Mouse (Mus musculus) left cerebral cortex, postnatal 14 days (tissue): ENCODE data around the gene Ppp4c. TPM values are rescaled to one million over a fixed set of nuclear protein-coding genes. Genes with fewer than 3 reads are reported as not detected.
A peak's percentile ranks its signal among the peaks of the same experiment; 100 is the strongest.
"Not testable (repeated sequence)": the region's sequence is repeated elsewhere in the genome, so short reads cannot be mapped to it uniquely, and the experiment has no call there.

Experiments
- DNase-seq, 2 experiments: peaks; one replicate each; pipeline ENCODE4 v3.0.0; 2021 to 2022; ENCODE audit warnings: low spot score in 2 of 2, mixed read lengths in 1 of 2
- intact Hi-C: fragments of 180-260 bp; cut with DNase I; formaldehyde crosslinking; loops from one replicate; pipeline ENCODE4 v1.15.1; 2025
- total RNA-seq, 2 experiments: library from RNA; stranded (reverse); gene quantifications; 2 replicates each; pipeline ENCODE4 v1.2.3; 2021

Ppp4c gene
- total RNA-seq, 2 experiments from 2014 or later = 48.9 to 49.6 TPM

DNA sequence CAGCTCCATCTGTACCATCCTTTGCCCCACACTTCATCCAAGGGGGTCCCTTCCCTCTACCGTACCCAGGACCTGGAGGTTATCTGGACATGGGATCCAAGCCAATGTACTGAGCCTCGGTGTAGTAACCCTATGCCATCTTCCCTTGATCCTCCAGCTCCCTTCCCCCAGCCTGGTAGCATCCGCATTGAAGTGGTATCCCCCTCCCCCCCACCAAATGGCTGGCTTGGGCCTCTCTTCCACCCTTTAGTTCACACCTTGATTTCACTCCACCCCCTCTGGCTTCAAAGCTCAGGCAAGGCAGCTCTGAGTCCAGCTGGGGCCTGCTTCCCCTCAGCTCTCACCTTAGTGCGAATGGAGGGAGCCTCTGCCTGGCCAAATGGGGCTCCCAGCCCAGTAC, 7.2 kb downstream of the Ppp4c start:
- intact Hi-C loops = no loop called here
- DNase-seq = no peak

DNA sequence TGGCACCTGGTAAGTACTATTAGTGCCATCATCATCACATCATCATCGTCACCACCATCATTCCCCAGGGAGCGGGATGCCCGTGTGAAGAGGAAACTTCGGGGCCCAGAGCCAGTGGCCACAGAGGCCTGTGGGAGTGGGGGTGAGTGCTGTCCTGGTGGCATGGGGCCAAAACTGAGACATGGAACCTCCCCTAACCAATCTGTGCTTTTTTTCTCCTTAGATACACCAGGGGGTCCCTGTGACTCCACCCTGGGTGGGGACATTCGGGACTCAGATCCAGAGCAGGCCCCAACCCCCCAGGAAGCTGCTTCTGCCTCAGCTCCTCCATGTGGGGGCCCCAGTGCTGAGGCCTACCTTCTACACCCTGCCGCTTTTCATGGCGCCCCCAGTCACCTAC, 7.8 kb downstream of the Ppp4c start:
- DNase-seq = no peak
- intact Hi-C loops = no loop called here

DNA sequence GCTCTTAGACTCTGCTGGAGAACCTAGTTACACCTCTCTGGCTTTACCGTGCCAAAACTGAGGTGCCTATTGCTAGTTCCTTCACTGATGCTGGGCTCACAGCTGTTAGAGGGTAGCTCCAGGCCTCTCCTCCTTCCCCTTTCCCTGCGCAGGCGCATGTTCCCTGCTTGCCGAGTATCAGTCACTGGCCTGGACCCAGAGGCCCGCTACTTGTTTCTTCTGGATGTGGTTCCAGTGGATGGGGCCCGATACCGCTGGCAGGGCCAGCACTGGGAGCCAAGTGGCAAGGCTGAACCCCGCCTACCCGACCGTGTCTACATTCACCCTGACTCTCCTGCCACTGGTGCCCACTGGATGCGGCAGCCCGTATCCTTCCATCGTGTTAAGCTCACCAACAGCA, 9.6 kb downstream of the Ppp4c start:
- DNase-seq = no peak
- intact Hi-C loops = no loop called here

DNA sequence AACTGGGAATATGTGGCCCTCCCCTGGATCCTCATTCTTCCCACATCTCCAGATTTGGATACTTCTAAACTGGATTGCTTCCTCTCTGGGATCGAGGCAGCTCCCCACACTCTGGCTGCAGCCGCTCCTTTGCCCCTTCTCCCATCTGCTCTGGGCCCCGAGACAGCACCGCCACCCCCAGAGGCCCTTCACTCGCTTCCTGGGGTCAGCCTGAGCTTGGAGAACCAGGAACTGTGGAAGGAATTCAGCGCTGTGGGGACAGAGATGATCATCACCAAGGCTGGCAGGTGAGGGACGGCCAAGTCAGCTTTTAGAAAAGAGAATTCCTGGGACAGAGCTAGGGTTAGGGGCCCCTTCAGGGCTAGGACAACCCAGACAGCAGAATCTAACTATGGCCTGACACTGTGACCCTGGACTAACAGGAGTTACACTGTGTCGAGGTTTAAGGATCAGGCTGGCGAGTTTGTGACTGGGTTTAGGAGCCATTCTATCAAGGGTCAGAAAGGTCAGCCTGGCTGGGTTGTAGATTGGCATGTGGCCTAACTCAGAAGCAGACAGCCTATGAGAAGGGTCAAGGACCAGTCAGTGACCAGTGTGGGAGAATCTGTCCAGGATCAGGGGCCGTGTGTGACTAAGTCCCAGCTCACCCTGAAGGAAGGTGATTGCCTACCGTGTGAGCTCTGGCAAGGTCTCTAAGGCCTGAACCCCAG, 10.5 kb downstream of the Ppp4c start:
- intact Hi-C loops = no loop called here
- no peak for DNase-seq

DNA sequence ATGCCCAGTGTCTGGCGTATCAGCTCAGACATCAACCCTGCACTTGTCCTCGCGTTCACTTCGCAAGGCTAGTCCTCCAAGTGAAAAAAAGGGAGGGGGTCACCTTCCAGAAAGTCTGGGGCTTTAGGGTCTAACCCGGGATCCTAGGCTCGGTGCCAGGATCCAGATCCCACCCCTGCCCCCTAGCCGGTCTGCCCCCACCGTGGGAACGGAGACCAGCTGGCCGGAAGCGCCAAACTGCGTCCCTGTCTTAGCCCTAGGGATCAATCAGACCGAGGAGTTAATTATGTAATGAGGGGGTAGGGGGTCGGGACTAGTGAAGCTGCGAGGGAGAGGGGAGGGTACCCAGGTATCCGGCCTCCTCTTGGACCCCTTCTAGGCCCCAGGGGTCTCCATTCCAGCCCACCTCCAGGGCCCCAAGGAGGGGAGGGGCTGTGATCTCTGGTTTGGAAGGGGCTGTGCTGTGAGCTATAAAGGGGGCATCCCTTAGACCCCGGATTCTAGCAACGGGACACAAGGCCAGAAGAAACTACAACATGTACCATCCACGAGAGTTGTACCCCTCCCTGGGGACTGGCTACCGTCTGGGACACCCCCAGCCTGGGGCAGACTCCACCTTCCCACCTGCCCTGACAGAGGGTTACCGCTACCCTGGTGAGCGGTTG, 11.2 kb downstream of the Ppp4c start, which contains the start of gene Tbx6:
Tbx6 (plus strand) TSS at position 513 of the 665 bp plus-strand sequence.
- intact Hi-C loops = no loop called here
- no peak for DNase-seq

DNA sequence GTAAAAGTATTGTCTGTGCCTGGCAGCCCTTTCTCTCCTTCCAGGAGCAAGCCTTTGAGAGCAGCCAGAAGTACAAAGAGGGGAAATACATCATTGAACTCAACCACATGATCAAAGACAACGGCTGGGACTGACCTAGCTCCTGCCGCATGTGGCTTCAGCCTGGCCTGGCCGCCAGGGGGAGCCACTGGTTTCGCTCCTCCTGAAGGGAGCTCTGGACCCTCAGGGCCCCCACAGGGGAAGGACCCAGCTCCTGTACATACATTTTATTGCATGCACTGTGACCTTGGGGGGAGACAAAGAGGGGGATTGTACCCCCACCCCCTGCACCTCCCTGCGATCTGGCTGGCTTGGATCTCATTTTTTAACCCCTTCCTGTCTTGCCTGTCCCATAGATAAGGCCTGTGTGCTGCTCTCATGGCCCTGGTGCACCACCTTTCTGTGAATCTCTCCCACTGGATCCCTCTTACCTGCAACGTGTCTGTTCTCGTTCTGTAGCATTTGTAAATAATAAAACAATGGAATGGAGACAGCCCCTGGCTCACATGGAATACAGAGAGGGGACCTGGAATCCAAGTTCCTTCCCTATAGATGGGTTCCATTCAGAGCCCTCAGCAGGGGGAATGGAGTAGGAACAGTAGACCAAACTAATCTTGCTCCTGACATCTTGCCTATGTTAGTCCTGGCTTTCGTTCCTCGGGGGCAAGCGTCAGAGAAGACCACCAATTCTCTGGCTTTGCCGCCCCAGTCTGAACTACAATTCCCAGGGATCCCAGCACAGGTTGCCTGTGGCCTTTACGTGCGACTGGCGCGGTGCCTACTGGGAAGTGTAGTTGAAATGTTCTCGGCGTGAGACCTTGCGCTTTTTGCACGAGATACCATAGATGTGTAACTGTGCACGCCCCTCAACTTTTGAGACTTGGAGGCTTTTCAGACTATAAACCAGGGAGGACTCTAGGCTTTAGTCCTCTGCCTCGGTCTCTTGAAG, 12.0 kb downstream of the Ppp4c start:
- intact Hi-C loops = loop anchor here (5.0 kb wide), 1 partner anchor 78 kb away; no protein-coding TSS in a partner anchor
- peak; percentile 90 to 93 for DNase-seq

DNA sequence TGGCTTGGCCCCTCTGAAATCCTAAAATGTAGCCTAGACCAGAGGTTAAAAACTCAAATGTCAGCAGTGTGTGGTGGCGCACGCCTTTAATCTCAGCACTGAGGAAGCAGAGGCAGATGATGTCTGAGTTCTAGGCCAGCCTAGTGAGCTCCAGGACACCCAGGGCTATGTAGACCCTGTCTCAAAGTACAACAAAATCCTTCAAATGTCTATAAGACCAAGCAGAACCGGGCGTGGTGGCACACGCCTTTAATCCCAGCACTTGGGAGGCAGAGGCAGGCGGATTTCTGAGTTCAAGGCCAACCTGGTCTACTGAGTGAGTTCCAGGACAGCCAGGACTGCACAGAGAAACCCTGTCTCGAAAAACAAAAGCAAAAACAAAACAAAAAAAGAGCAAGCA, 13.2 kb downstream of the Ppp4c start:
- intact Hi-C loops = loop anchor here (5.0 kb wide), 1 partner anchor 77 kb away; no protein-coding TSS in a partner anchor
- not testable (repeated sequence) for DNase-seq

DNA sequence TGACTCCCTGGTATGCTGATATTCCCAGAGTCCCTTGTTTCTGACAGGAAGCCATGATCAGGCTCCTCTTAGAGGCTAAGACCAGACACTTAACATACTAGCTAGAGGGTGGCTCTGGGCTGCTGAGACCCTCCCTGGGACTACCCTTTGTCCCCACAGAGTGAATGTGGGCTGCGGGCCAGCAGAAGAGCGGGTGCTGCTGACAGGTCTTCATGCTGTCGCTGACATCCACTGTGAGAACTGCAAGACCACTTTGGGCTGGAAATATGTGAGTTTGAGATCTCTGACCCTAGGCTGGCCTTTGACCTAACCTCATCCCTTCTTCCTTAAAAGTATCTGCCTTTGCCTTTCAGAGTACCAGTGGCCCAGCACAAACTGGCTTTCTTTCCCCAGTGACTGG, 14.1 kb downstream of the Ppp4c start:
- DNase-seq = no peak
- intact Hi-C loops = loop anchor here (5.0 kb wide), 1 partner anchor 76 kb away; no protein-coding TSS in a partner anchor

DNA sequence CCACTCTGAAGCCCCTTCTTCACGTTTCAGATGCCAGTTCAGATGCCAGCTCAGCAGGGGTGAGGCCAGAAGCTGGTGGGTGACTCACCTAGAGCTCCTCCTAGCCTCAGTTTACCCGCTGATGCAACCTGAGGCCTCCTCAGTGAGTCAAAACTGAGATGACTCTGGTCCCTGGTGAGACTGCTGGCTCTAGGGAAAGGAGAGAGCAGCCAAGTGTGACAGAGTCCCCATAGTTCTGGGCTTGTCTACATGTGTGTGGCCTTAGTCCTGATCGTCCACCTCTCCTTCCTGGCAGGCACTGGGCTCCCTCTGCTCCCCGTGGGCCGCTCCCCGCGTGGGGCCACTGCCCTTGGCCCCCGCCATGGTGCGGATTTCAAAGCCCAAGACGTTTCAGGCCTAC, 14.8 kb downstream of the Ppp4c start:
- intact Hi-C loops = loop anchor here (5.0 kb wide), 1 partner anchor 75 kb away; no protein-coding TSS in a partner anchor

DNA sequence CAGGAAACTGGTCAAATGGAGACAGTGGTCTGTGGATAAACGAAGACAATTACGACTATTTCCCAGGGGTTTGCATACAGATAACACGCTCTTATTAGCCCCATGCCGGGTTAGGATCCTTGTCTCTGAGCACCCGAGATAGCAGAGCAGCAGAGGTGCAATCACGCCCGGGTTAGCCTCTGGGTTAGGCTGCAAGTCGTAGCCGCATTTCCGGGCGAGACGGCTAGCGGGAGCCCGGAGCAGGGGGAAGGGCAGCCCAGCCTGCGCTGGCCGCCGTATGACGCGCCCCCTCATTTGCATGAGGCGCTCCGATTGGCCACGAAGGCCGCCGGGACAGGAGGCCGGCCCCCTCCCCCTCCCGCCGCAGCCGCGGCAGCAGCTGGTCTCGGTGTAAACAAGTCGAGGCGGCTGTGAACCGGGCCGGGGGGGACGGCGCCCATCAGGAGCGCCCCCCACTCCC, 15.7 kb downstream of the Ppp4c start, which contains the start of gene Ypel3:
Ypel3 (plus strand) TSS at position 358 of the 460 bp plus-strand sequence.
- intact Hi-C loops = loop anchor here (5.0 kb wide), 1 partner anchor 74 kb away; no protein-coding TSS in a partner anchor
- DNase-seq = peak; percentile 95

More for the DNA sequence above, 14.8 kb downstream of the Ppp4c start:
- no peak for DNase-seq

DNA sequence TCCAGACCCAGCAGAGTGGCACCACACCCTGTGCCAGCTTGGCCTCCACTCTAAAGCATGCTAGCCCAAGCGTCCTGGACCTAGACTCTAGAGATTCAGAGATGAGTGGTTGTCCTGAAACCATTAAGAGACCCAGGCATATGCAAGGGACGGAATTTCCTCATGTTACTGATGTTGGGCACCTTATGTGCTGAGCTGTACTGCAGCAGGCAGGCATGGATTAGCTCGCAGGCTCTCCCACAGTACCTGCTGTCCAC, 16.4 kb downstream of the Ppp4c start:
- intact Hi-C loops = loop anchor here (5.0 kb wide), 1 partner anchor 74 kb away; no protein-coding TSS in a partner anchor
- no peak for DNase-seq

DNA sequence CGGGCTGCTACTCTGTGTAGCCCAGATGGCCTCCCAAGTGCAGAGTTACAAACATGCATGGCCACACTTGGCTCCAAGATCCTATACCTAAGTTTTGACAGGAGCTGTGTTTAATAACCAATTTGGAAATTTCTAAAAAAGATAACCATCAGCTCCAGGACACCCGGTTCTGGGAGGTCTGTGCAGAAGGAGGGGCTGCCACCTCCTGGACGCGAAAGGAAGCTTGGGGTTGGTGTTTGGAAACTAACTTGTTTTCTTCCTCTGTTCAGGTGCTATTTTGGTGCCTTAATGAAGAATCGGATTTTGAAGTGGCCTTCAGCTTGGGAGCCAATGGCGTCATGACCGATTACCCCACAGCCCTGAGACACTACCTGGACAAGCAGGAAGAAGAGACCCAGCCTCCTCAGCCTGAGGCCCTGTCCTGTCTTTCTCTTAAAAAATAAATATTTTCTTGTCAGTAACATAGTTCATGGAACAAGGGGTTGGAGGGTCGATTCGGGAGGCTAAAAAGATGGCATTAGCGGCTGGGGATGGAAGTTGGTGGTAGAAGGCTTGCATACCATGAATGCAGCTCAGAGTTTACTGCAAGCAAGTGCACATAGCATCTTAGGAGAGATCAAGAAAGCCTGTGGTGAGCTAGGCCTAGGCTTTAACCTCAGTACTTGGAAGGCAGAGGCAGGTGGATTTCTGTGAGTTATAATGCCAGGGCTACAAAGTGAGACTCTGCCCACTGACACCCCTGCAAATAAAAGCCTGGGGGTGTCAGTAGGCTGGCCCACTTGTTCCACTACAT, 16.9 kb downstream of the Ppp4c start:
- intact Hi-C loops = loop anchor here (5.0 kb wide), 1 partner anchor 73 kb away; no protein-coding TSS in a partner anchor
- no peak for DNase-seq

DNA sequence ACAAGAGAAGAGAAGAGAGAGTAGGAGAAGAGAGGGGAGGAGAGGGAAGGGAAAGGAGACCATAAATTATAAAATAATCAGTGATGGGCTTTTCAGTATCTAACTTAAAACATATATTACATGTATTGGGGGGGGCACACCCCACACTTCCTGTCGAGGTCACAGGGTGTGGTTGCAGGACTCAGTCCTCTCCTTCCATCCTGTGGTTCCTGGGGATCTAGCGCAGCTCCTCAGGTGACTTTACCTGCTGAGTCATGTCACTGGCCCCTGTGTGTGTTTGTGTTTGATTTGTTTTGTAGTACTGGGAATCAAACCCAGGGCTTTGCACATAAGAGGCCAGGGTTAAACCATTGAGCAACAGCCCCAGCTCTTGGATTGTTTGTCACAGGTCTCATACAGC, 17.8 kb downstream of the Ppp4c start:
- intact Hi-C loops = no loop called here
- no peak for DNase-seq

DNA sequence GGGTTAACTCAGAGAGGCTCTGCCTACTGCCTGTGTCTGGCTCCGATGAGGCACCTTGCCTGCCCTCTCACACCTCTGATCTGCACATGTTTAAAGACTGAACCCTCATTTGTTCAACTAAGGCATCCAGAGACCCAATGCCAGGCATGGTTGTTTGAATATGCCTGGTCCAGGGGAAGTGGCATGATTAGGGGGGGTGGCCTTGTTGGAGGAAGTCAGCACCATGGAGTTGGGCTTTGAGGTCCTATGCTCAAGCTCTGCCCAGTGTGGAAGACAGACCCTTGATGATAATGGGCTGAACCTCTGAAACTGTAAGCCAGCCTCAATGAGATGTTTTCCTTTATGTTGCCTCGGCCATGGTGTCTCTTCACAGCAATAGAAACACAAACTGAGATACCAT, 18.9 kb downstream of the Ppp4c start:
- no peak for DNase-seq
- intact Hi-C loops = no loop called here

DNA sequence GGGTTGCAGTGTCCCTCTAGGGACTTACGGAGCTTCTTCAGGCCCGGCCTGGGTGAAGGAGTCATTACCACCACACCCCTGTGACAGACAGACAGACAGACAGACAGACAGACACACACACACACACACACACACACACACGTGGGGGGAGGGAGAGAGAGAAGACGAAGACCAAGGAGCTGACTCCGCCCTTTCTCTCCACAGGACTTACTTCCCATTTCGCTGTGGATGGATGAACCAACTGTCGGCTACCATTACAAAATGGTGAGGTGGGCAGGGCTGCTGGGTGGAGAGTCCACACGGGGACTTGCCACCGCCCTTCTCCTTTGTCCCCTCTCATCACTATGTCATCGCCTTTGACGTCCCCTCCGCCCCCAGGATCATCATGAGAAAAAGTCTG, 21.5 kb downstream of the Ppp4c start:
- intact Hi-C loops = no loop called here
- no peak for DNase-seq

DNA sequence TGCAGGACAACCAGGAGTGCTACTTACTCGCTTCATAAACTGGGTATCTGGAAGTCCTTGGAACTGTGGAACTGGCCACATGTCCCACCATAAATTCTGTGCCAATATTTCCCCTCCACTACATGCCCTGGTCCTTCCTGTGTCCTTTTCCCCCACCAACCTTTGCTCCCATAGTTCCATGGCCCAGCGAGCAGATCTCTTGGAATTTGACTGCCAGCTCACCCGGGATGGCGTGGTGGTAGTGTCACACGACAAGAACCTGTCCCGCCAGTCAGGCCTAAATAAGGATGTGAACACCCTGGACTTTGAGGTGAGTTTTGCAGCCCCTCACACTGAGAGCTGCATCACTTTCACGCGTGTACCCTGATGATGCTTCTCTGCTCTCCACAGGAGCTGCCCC, 25.3 kb downstream of the Ppp4c start:
- DNase-seq = no peak

DNA sequence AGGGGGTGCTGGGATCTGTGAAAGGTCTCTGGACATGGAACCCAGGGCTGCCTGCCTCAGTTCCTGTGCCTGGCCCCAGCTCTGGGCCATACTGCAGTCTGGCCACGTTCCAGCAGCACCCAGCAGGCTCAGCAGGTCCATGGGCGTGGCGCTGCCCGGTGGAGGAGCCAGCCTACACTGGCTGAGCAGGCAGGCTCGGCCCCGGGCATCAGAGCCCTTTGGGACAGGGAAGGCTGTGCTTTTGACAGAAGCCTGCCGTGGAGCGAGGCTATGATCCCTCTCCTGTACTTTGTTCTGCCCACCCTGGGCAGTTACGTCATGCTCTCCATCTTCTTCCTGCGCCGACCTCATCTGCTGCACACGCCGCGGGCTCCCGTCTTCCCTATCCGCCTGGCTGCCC, 26.1 kb downstream of the Ppp4c start, which contains the start of gene Gdpd3:
Gdpd3 (plus strand) TSS at position 134 of the 400 bp plus-strand sequence.
- no peak for DNase-seq
- intact Hi-C loops = no loop called here

More for the DNA sequence above, 25.3 kb downstream of the Ppp4c start:
- intact Hi-C loops = no loop called here

DNA sequence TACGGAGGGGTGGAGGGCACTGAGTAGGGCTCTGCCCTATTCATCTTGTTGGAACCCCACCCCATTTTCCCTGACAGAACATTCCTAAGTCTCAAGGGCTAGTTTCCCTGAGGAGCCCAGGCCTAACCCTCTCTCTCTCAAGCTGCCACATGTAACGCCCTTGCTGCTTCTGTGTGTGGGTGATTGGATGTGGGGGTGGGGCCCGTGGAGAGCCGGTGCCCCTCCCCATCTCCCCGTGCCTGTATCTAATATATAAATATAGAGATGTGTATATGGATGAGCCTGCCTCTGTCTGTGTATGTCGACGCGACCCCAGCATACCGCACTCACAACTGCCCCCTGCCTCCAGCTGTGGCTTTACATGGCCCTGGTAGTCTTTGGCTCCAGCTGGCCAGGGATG, 26.8 kb downstream of the Ppp4c start:
- no peak for DNase-seq
- intact Hi-C loops = no loop called here
